Mouse (Mus musculus) adrenal gland, postnatal 14 days (tissue): ENCODE results near the gene Olfr198. TPM values are rescaled to one million over a fixed set of nuclear protein-coding genes. Genes with fewer than 3 reads are reported as not detected.
"Not testable (repeated sequence)": the region's sequence is repeated elsewhere in the genome, so short reads cannot be mapped to it uniquely, and the experiment has no call there.

Source experiments
- DNase-seq: peaks from one replicate; pipeline ENCODE4 v3.0.0; 2021; ENCODE audit warnings: mixed read lengths
- long read RNA-seq, 2 experiments: library from polyadenylated mRNA; stranded (forward); transcript quantifications; one replicate each; pipeline ENCODE4 v2.0.0; 2021
- total RNA-seq: library from RNA; stranded (reverse); gene quantifications from 2 replicates; pipeline ENCODE4 v1.2.3, GENCODE M21; 2021

The Olfr198 gene
- total RNA-seq: not detected in 2 replicates
- long read RNA-seq, experiment 1: 0 reads
- long read RNA-seq, experiment 2: 0 reads

DNA sequence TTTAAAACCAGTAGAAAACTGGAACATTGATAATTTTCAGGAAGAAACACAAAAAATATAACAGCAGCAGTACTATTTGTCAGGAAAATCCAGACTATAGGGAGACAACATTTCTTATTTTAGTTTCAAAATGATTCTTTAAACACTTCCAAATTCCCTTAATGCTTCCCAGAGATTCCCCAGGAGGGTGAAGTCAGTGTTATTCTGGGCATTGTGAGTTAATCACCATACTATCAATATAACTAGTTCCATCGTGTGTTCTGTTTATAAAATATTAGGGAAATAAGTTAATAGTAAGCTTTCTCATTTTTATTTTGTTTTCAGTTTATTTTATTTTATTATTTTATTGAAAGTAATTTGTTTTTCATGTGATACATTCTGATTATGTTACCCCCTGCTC lies at the start of gene Olfr198:
TSS of gene Olfr198 (minus strand) at position 101 of the 400 bp plus-strand sequence.
- DNase-seq: not testable (repeated sequence)

DNA sequence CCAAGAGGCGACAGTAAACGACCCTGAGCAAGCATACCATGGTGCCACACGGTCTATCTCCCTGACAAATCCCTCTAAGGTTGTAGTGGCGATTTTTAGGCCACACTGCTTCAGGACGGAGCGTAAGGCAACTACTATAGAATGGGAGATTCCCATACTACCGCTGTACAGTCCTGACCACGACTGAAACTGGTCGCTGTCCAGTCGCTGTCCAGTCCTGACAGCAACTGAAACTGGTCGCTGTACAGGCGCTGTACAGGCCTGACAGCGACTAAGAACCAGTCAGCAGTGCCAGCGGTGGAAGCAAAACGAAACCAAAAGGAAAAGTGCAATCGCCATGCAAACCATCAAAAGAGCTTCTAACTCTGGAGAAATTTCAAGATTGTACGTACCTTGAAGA lies 46.4 kb upstream of the Olfr198 start:
- DNase-seq: no peak

DNA sequence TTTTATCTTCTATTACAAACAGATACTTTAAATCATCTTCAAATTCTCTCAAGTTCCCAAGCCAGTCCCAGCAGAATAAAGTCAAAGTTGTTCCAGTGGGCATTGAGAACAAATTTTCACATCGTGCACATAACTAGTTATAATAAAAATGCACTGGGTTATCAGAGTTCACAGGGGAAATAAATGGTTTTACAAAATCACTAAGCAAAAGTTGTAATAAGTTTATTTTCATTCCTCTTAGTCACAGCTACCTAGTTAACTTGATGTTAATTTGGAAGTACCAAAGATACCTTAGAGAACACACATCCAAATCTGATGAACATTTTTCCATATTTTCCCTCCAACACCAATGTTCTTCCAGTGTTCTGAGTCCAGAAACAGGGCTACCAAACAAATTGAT lies 16.3 kb upstream of the Olfr198 start, which contains the start of gene Olfr199:
TSS of gene Olfr199 (minus strand) at position 101 of the 400 bp plus-strand sequence.
- DNase-seq: not testable (repeated sequence)

DNA sequence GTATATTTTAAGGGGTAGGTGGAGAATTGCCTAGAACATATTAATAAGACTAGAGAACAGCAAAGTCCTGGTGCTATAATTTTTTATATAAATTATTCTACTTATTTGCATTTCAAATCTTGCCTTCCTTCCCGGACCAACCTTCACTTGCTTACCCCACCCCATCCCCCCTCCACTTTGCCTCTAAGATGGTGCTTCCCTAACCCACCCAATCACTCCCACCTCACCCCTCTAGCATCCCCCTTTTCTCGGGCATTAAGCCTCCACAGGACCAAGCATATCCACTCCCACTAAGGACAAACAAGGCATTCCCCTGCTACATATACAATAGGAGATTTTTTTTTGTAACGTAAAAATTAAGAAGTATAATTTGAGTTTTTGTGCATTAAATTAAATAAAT lies 14.5 kb upstream of the Olfr198 start:
- DNase-seq: not testable (repeated sequence)

DNA sequence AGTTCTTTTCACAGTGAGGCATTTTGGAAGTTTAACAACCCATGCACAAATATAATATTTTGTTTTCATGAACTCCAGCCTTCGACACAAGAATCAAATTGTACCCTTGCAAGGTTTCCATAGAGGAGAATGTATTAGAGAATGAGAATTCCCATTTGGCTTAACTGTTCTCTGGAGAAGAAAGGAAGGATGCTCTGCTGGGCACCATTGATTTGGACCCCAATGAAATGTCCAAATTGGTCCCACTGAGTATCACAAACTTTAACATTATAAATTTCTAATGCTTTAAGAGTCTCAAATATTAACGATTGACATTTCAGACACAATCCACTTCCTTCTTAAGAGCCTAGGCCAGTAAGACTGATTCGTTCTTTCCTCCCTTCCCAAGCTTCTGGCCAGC lies 33.0 kb downstream of the Olfr198 start, which contains the start of gene Olfr196:
TSS of gene Olfr196 (minus strand) at position 101 of the 400 bp plus-strand sequence.
- no peak for DNase-seq

DNA sequence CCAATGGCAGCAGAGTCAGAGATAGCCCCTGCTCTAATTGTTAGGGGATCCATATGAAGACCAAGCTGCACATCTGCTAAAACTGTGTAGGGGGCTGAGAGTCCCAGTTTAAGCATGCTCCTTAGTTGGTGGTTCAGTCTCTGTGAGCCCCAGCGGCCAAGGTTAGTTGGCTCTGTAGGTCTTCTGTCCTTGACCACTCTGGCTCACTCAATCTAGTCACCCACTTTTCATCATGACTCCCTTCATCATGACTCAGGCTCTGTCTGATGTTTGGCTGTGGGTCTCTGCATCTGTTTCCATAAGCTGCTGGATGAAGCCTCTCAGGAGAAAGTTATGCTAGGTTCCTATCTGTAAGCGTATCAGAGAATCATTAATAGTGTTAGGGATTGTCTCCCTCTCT lies 51.3 kb downstream of the Olfr198 start:
- peak; percentile 7 for DNase-seq

Other genes with a start within 250 kb of the Olfr198 start
- gene Olfr183, start 208.2 kb downstream of the Olfr198 start, total RNA-seq: not detected in 2 replicates
- gene Olfr186, start 173.2 kb downstream of the Olfr198 start, total RNA-seq: not detected in 2 replicates
- not detected in 2 replicates for gene Olfr187, start 163.8 kb downstream of the Olfr198 start, total RNA-seq
- not detected in 2 replicates for gene Olfr190, start 125.5 kb downstream of the Olfr198 start, total RNA-seq
- not detected in 2 replicates for gene Olfr191, start 113.7 kb downstream of the Olfr198 start, total RNA-seq
- not detected in 2 replicates for gene Olfr193, start 91.7 kb downstream of the Olfr198 start, total RNA-seq
- gene Olfr194, start 82.5 kb downstream of the Olfr198 start, total RNA-seq: not detected in 2 replicates
- gene Olfr195, start 56.5 kb downstream of the Olfr198 start, total RNA-seq: not detected in 2 replicates
- not detected in 2 replicates for gene Olfr196, start 33.1 kb downstream of the Olfr198 start, total RNA-seq
- not detected in 2 replicates for gene Olfr199, start 16.2 kb upstream of the Olfr198 start, total RNA-seq
- gene Olfr201, start 69.1 kb upstream of the Olfr198 start, total RNA-seq: not detected in 2 replicates
- gene Olfr202, start 83.3 kb upstream of the Olfr198 start, total RNA-seq: not detected in 2 replicates
- not detected in 2 replicates for gene Olfr203, start 95.3 kb upstream of the Olfr198 start, total RNA-seq
- 0.07 TPM in 1 of 2 replicates, not detected in the other for gene Olfr204, start 114.7 kb upstream of the Olfr198 start, total RNA-seq
- not detected in 2 replicates for gene Olfr205, start 127.6 kb upstream of the Olfr198 start, total RNA-seq
- not detected in 2 replicates for gene Olfr206, start 145.7 kb upstream of the Olfr198 start, total RNA-seq
- not detected in 2 replicates for gene Olfr209, start 160.5 kb upstream of the Olfr198 start, total RNA-seq
- not detected in 2 replicates for gene Gabrr3, start 203.8 kb upstream of the Olfr198 start, total RNA-seq